Mouse (Mus musculus) frontal cortex, postnatal 10 days (tissue): ENCODE measurements around the gene BC030870.

Experiments
- DNase-seq, 2 experiments: peaks; one replicate each; pipeline ENCODE4 v3.0.0; 2022; ENCODE audit warnings: low spot score in 2 of 2, mixed read lengths in 1 of 2

The BC030870 gene

DNA sequence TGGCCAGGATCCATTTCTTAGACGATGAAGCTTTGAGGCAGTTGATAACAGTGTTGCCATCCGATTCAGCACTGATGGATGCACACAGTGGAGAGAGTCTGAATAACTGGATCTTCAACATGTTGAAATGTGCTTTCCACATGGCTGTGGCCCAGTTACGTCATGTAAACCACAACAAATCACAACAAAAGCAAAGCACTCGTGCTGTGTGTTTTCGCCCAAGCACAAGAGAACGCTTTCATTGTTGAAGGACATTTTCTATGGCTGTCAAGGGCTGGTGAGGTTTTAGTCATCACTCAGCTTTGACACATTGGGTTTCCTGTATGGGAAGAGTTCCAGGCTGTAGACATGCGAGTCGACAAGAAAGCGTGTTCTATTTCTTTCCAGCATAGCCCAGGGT lies 48.6 kb downstream of the BC030870 start:
- DNase-seq: no peak

GRCm38 (mm10) chr8:65074733-65075132 lies 54.6 kb downstream of the BC030870 start, which contains the start of gene Gm10663:
Gm10663 (plus strand) TSS chr8:65075033.
- DNase-seq: no peak

- no peak for DNase-seq
Observed at GRCm38 (mm10) chr8:65070996-65071395, 58.4 kb downstream of the BC030870 start.

DNA sequence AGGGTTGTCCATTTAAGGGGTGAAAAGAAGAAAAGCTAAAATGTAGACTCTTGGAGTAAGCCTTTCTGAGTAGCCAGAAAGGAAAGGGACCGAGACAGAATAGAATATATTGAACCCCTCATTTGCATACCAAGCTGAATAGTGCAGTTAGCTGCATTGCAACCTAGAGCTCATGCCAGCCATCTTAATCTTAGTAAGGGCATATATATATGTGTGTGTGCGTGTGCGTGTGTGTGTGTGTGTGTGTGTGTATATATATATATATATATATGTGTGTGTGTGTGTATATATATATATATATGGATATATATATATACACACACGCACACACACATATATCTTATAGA lies 60.9 kb downstream of the BC030870 start:
- no peak for DNase-seq

GRCm38 (mm10) chr8:65067694-65068472 lies 61.5 kb downstream of the BC030870 start:
- DNase-seq: no peak

DNA sequence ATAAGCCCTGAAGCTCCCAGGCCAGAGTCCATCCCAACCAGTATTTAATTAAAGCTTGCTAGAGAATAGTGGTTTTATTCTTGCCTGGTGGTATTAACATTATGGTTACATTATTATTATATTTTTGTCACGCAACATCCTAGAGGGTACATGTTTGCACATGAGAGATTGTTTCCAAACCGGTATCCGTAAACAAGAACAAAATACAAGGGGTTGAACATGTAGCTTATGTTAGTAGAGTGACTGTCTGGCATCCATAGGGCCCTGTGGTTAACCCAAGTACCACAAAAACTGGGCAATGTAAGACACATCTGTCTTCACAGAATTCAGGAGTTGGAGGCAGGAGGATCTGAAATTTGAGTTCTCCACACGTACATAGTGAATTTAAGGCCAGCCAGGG lies 62.3 kb downstream of the BC030870 start:
- no peak for DNase-seq

GRCm38 (mm10) chr8:65065622-65066021 lies 63.7 kb downstream of the BC030870 start:
- no peak for DNase-seq

GRCm38 (mm10) chr8:65064071-65064470 lies 65.3 kb downstream of the BC030870 start:
- no peak for DNase-seq

DNA sequence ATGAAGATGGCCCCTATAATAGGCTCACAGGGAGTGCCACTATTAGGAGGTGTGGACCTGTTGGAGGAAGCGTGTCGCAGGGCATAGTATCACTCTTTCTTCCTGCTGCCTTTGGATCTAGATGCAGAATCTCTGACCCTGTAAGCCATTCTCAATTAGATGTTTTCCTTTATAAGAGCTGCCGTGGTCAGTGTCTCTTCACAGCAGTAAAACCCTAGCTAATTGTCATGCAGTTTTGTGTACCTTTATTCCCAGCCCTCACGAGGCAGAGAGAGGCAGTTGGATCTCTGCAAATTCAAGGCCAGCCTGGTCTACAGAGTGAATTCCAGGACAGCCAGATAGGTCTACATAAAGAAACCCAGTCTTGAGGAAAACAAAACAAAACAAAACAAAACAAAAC lies 67.2 kb downstream of the BC030870 start:
- no peak for DNase-seq

DNA sequence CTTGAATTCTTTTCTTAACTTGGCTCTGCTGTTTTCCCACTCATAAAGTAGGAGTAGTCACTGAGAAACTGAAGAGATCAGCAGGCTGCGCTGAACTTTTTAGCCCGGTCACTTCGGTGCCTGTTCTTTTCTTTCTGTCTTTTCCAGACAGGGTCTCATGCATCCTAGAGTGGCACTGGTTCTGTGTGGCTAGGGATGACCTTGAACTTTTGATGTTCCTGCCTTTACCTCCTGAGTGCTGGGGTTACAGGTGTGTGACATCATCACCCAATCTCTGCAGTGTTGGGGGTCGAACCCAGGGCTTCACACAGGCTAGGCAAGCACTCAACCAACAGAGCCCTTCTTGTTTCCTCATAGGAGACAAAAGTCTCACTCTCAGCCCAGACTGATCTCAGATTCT lies 72.6 kb downstream of the BC030870 start:
- DNase-seq: no peak

DNA sequence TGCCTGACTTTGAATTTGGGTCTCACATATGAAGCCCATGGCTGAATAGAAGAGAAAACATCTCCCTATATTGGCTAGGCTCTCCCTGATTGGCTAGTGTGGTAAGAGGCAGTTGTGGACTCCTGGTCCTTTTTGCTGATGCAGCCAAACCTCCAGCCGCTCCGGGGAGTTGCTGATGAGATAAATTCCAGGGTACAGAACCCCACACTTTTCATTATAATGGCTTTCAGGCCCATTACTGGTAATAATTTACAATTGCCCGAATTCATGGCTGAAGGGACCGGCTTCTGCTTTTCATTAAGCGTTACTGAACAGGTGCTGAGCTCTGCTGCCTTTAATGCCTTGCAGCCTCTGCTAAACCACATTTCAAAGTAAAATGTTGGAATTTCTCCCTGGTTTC lies 75.4 kb downstream of the BC030870 start:
- DNase-seq: no peak

- no peak for DNase-seq
Observed at GRCm38 (mm10) chr8:65053554-65053953, 75.8 kb downstream of the BC030870 start.

GRCm38 (mm10) chr8:65047801-65048200 lies 81.6 kb downstream of the BC030870 start:
- no peak for DNase-seq

DNA sequence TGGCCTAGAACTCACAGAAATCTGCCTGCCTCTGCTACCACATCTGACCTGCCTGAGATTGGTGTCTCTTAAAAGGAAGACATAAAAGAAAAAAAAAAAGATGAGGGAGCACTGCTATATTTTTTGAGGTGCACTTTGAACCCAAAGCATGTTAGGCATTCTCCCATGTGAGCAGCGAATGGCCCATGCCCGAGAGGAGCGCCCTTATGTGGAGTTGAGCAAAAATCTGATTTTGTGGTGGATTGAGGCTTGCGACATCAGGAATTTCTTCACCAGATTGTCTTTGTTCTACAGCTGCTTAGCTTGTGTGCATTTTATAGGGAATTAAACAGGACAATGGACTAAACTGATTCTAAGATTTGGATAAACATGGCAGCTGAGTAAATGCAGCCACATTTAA lies 82.2 kb downstream of the BC030870 start:
- no peak for DNase-seq

DNA sequence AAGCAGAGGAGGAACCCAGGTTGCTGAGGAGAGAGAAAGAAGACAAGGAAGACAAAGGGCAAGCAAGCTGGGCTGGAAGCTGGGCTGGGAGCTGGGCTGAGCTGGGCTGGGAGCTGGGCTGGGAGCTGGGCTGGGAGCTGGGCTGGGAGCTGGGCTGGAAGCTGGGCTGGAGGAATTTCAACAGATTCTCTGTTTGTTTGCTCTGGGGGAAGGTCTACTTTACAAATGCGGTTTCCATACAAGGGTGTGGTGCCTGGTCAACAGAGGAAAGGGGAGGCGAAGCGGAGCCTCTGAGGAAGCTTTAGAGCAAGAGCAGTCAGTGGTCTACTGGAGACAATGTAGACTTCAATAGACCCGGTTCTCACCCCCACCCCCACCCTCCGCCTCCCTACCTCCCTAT lies 82.8 kb downstream of the BC030870 start:
- DNase-seq: no peak

DNA sequence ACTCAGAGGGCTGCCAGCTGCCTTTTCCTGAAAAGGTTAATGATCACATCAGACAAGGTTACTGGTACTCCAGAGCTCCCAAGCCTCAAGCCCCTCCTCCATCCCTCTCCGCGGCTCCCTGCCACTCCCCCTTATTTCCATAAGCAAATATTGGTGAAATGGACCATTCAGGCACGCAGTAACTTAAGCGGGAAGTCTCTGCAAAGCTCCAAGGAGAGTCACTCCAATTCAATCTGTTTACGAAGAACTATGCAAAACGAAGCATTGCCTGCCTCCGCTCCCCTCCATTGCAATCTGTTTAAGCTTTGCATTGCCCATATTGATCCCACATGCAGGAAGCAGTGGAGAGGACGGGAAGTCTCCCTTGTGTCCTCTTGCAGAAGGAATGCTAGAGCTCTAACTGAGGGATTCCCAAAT lies 92.2 kb downstream of the BC030870 start, which contains the start of gene Apela:
TSS of gene Apela (minus strand) at position 220 of the 417 bp plus-strand sequence.
- no peak for DNase-seq
